Mouse (Mus musculus) embryonic facial prominence, embryonic 14.5 days (tissue): ENCODE results near the gene Nxpe4. TPM values are rescaled to one million over a fixed set of nuclear protein-coding genes. Genes with fewer than 3 reads are reported as not detected.

ENCODE experiments used
- ATAC-seq: fragments of 200-750 bp; cut with Nextera tagmentation; 2 replicates; pipeline ENCODE4 v1.8.0; 2017; ENCODE audit warnings: low read depth, moderate number of reproducible peaks, moderate TSS enrichment
- DNase-seq: peaks from one replicate; pipeline ENCODE4 v3.0.0-alpha.2; 2015; ENCODE audit warnings: low spot score
- H3K27ac ChIP-seq: fragments of 300-500 bp; sonication (generic); replicated peaks from 2 replicates; pipeline ENCODE4 v1.5.1; 2014; ENCODE audit warnings: low read depth, mild to moderate bottlenecking, low read length, moderate library complexity
- H3K27me3 ChIP-seq: fragments of 300-500 bp; sonication (generic); replicated peaks from 2 replicates; pipeline ENCODE4 v1.6.1; 2014; ENCODE audit warnings: low read length; ENCODE audit not compliant: control insufficient read depth, insufficient read depth
- H3K36me3 ChIP-seq: fragments of 300-500 bp; sonication (generic); 2 replicates; pipeline ENCODE4 v1.6.1; 2014; ENCODE audit warnings: low read length, mixed read lengths; ENCODE audit not compliant: control insufficient read depth, insufficient read depth
- H3K4me1 ChIP-seq: fragments of 300-500 bp; sonication (generic); 2 replicates; pipeline ENCODE4 v1.6.1; 2014; ENCODE audit warnings: antibody characterized with exemption, low read length; ENCODE audit not compliant: control insufficient read depth, insufficient read depth
- H3K4me2 ChIP-seq: fragments of 300-500 bp; sonication (generic); 2 replicates; pipeline ENCODE4 v1.6.1; 2014; ENCODE audit warnings: low read depth, mild to moderate bottlenecking, low read length, moderate library complexity, mixed read lengths
- H3K4me3 ChIP-seq: fragments of 300-500 bp; sonication (generic); 2 replicates; pipeline ENCODE4 v1.5.1; 2014; ENCODE audit warnings: low read depth, mild to moderate bottlenecking, low read length
- H3K9ac ChIP-seq: fragments of 300-500 bp; sonication (generic); 2 replicates; pipeline ENCODE4 v1.6.1; 2014; ENCODE audit warnings: low read depth, mild to moderate bottlenecking, low read length, moderate library complexity, mixed read lengths
- H3K9me3 ChIP-seq: fragments of 300-500 bp; sonication (generic); 2 replicates; pipeline ENCODE4 v1.6.1; 2016; ENCODE audit warnings: low read length; ENCODE audit not compliant: control insufficient read depth
- WGBS: fragments of 180-500 bp; shearing (Covaris S2); extraction: QIAGEN DNeasy Blood & Tissue Kit; methylation state at CpG from one replicate; pipeline ENCODE4 v1.1.7; 2014; 5-methylcytosine and 5-hydroxymethylcytosine counted together
- polyA plus RNA-seq: library from polyadenylated mRNA; unstranded; fragments of >200 nt; fragmentation: Nextera tagmentation; extraction: Ambion mirVana; gene quantifications from 2 replicates; pipeline ENCODE4 v1.2.1, GENCODE M21; 2014

Gene Nxpe4
- polyA plus RNA-seq, 1 experiment from 2014 or later, result 7.4 TPM

- H3K4me3 ChIP-seq, result no peak overlapping the region
- H3K27me3 ChIP-seq, result no peaks in the 10 kb centered on the region
- DNase-seq (no peak), ATAC-seq (no peak)
- H3K9ac ChIP-seq, result no peak overlapping the region
- H3K4me1 ChIP-seq, result no peaks in the 10 kb centered on the region
- 81% methylated on average over 7 of the region's 7 CpGs for WGBS
- H3K27ac ChIP-seq, result no peak overlapping the region
- H3K4me2 ChIP-seq, result no peak overlapping the region
- H3K9me3 ChIP-seq, result no peaks in the 10 kb centered on the region
- no peaks in the 10 kb centered on the region for H3K36me3 ChIP-seq
These were observed 19.5 kb downstream of the Nxpe4 start for GRCm38 (mm10) chr9:48181300-48181699.

GRCm38 (mm10) chr9:48182718-48183414, 21.0 kb downstream of the Nxpe4 start:
- Histone ChIP-seq H3K4me2 (no peak overlapping the region), H3K4me1 (no peaks in the 10 kb centered on the region), H3K9ac (no peak overlapping the region), H3K9me3 (no peaks in the 10 kb centered on the region), H3K36me3 (no peaks in the 10 kb centered on the region), H3K27me3 (no peaks in the 10 kb centered on the region), H3K27ac (no peak overlapping the region), H3K4me3 (no peak overlapping the region)
- peak; percentile 17 for DNase-seq
- WGBS, result 31% methylated on average over 7 of the region's 7 CpGs
- no peak for ATAC-seq

- ATAC-seq (no peak), DNase-seq (peak; percentile 4)
- Histone ChIP-seq H3K27me3 (no peaks in the 10 kb centered on the region), H3K27ac (no peak overlapping the region), H3K9me3 (no peaks in the 10 kb centered on the region), H3K4me2 (no peak overlapping the region), H3K9ac (no peak overlapping the region), H3K4me3 (no peak overlapping the region), H3K36me3 (no peaks in the 10 kb centered on the region), H3K4me1 (no peaks in the 10 kb centered on the region)
- 76% methylated on average over 7 of the region's 7 CpGs for WGBS
These were observed 22.5 kb downstream of the Nxpe4 start for GRCm38 (mm10) chr9:48184319-48184718.

GRCm38 (mm10) chr9:48188854-48189253, 27.0 kb downstream of the Nxpe4 start:
- WGBS, result 76% methylated on average over 4 of the region's 6 CpGs
- no peak overlapping the region for H3K4me2 ChIP-seq
- no peaks in the 10 kb centered on the region for H3K27me3 ChIP-seq
- no peak overlapping the region for H3K27ac ChIP-seq
- H3K4me1 ChIP-seq, result no peaks in the 10 kb centered on the region
- no peak for DNase-seq
- no peaks in the 10 kb centered on the region for H3K9me3 ChIP-seq
- no peak overlapping the region for H3K9ac ChIP-seq
- no peak overlapping the region for H3K4me3 ChIP-seq
- H3K36me3 ChIP-seq, result no peaks in the 10 kb centered on the region
- ATAC-seq, result no peak

GRCm38 (mm10) chr9:48197458-48197884, 35.6 kb downstream of the Nxpe4 start:
- no peak overlapping the region for H3K9ac ChIP-seq

GRCm38 (mm10) chr9:48210970-48211369, 49.1 kb downstream of the Nxpe4 start:
- no peaks in the 10 kb centered on the region for H3K9me3 ChIP-seq
- ATAC-seq (no peak), DNase-seq (no peak)
- no peaks in the 10 kb centered on the region for H3K36me3 ChIP-seq
- no peaks in the 10 kb centered on the region for H3K27me3 ChIP-seq
- no peak overlapping the region for H3K4me2 ChIP-seq
- no peak overlapping the region for H3K27ac ChIP-seq
- no peak overlapping the region for H3K4me3 ChIP-seq
- H3K4me1 ChIP-seq, result no peaks in the 10 kb centered on the region
- 85% methylated on average over 6 of the region's 6 CpGs for WGBS
- H3K9ac ChIP-seq, result no peak overlapping the region

More at GRCm38 (mm10) chr9:48197458-48197884, 35.6 kb downstream of the Nxpe4 start:
- 45% methylated on average over 12 of the region's 12 CpGs for WGBS
- Histone ChIP-seq H3K4me3 (no peak overlapping the region), H3K36me3 (no peaks in the 10 kb centered on the region), H3K27ac (no peak overlapping the region), H3K4me1 (no peaks in the 10 kb centered on the region), H3K4me2 (no peak overlapping the region), H3K27me3 (no peaks in the 10 kb centered on the region), H3K9me3 (no peaks in the 10 kb centered on the region)
- ATAC-seq (peak; percentile 65; the same call in 1 of the 2 replicates), DNase-seq (peak; percentile 65)

GRCm38 (mm10) chr9:48211912-48212311, 50.1 kb downstream of the Nxpe4 start:
- Histone ChIP-seq H3K27me3 (no peaks in the 10 kb centered on the region), H3K9ac (no peak overlapping the region), H3K4me1 (no peaks in the 10 kb centered on the region), H3K4me2 (no peak overlapping the region), H3K9me3 (no peaks in the 10 kb centered on the region), H3K4me3 (no peak overlapping the region), H3K27ac (no peak overlapping the region), H3K36me3 (no peaks in the 10 kb centered on the region)
- no peak for ATAC-seq
- 89% methylated on average over 4 of the region's 5 CpGs for WGBS
- no peak for DNase-seq

GRCm38 (mm10) chr9:48214751-48215150, 52.9 kb downstream of the Nxpe4 start:
- Histone ChIP-seq H3K4me1 (no peaks in the 10 kb centered on the region), H3K4me3 (no peak overlapping the region), H3K4me2 (no peak overlapping the region), H3K27ac (no peak overlapping the region), H3K36me3 (no peaks in the 10 kb centered on the region), H3K27me3 (no peaks in the 10 kb centered on the region), H3K9ac (no peak overlapping the region), H3K9me3 (no peaks in the 10 kb centered on the region)
- DNase-seq, result no peak
- WGBS, result 88% methylated on average over 9 of the region's 9 CpGs
- no peak for ATAC-seq
